Mouse (Mus musculus) embryonic facial prominence, embryonic 11.5 days (tissue): ENCODE data around the gene Fbxw7. TPM values are rescaled to one million over a fixed set of nuclear protein-coding genes. Genes with fewer than 3 reads are reported as not detected.

Source experiments
- ATAC-seq: fragments of 200-750 bp; cut with Nextera tagmentation; replicated peaks from 2 replicates; pipeline ENCODE4 v1.8.0; 2017; ENCODE audit warnings: low read depth; ENCODE audit not compliant: insufficient number of reproducible peaks, low FRiP score, low TSS enrichment
- DNase-seq: peaks from one replicate; pipeline ENCODE4 v3.0.0-alpha.2; 2015; ENCODE audit warnings: low spot score
- H3K27ac ChIP-seq: fragments of 300-500 bp; sonication (generic); replicated peaks from 2 replicates; pipeline ENCODE4 v1.5.1; 2014; ENCODE audit warnings: mild to moderate bottlenecking, low read depth, low read length, control low read depth
- H3K27me3 ChIP-seq: fragments of 300-500 bp; sonication (generic); 2 replicates; pipeline ENCODE4 v1.6.1; 2014; ENCODE audit warnings: mild to moderate bottlenecking, low read length, moderate library complexity, mixed read lengths; ENCODE audit not compliant: control insufficient read depth, insufficient read depth
- H3K36me3 ChIP-seq: fragments of 300-500 bp; sonication (generic); replicated peaks from 2 replicates; pipeline ENCODE4 v1.6.1; 2014; ENCODE audit warnings: low read depth, mild to moderate bottlenecking, low read length, moderate library complexity, mixed read lengths; ENCODE audit not compliant: control insufficient read depth, insufficient read depth
- H3K4me1 ChIP-seq: fragments of 300-500 bp; sonication (generic); 2 replicates; pipeline ENCODE4 v1.6.1; 2014; ENCODE audit warnings: low read length, mixed read lengths; ENCODE audit not compliant: control insufficient read depth, insufficient read depth
- H3K4me2 ChIP-seq: fragments of 300-500 bp; sonication (generic); 2 replicates; pipeline ENCODE4 v1.6.1; 2014; ENCODE audit warnings: low read depth, mild to moderate bottlenecking, control low read depth, low read length, moderate library complexity
- H3K4me3 ChIP-seq: fragments of 300-500 bp; sonication (generic); 2 replicates; pipeline ENCODE4 v1.5.1; 2014; ENCODE audit warnings: low read depth, low read length, control low read depth
- H3K9ac ChIP-seq: fragments of 300-500 bp; sonication (generic); replicated peaks from 2 replicates; pipeline ENCODE4 v1.6.1; 2014; ENCODE audit warnings: mild to moderate bottlenecking, control low read depth, low read length
- H3K9me3 ChIP-seq: fragments of 300-500 bp; sonication (generic); replicated peaks from 2 replicates; pipeline ENCODE4 v1.6.1; 2016; ENCODE audit warnings: mild to moderate bottlenecking, low read length, inconsistent platforms, mixed read lengths; ENCODE audit not compliant: control insufficient read depth
- WGBS: fragments of 180-500 bp; shearing (Covaris S2); extraction: QIAGEN DNeasy Blood & Tissue Kit; methylation state at CpG from one replicate; pipeline ENCODE4 v1.1.7; 2014; 5-methylcytosine and 5-hydroxymethylcytosine counted together
- polyA plus RNA-seq: library from polyadenylated mRNA; unstranded; fragments of >200 nt; fragmentation: Nextera tagmentation; extraction: Ambion mirVana; gene quantifications from 2 replicates; pipeline ENCODE4 v1.2.1, GENCODE M21; 2014

Gene Fbxw7
- polyA plus RNA-seq, 1 experiment from 2014 or later: 13.1 TPM

- Histone ChIP-seq H3K9me3 (no peaks in the 10 kb centered on the region), H3K4me1 (no peaks in the 10 kb centered on the region), H3K36me3 (no peaks in the 10 kb centered on the region; the same call in 1 of the 2 replicates), H3K27ac (no peak overlapping the region), H3K4me3 (no peak overlapping the region), H3K9ac (no peak overlapping the region), H3K27me3 (no peaks in the 10 kb centered on the region), H3K4me2 (no peak overlapping the region)
- WGBS: 100% methylated on average over 2 of the region's 2 CpGs
- ATAC-seq (no peak), DNase-seq (no peak)
Observed at GRCm38 (mm10) chr3:84980158-84980557, 165.1 kb downstream of the Fbxw7 start.

- Histone ChIP-seq H3K27ac (no peak overlapping the region), H3K4me1 (no peaks in the 10 kb centered on the region), H3K4me3 (no peak overlapping the region), H3K9ac (no peak overlapping the region), H3K27me3 (no peaks in the 10 kb centered on the region), H3K36me3 (no peaks in the 10 kb centered on the region; the same call in 1 of the 2 replicates), H3K9me3 (no peaks in the 10 kb centered on the region), H3K4me2 (no peak overlapping the region)
- DNase-seq (no peak), ATAC-seq (no peak)
- WGBS: 80% methylated on average over 4 of the region's 4 CpGs
Observed at GRCm38 (mm10) chr3:84982688-84983087, 167.6 kb downstream of the Fbxw7 start.

GRCm38 (mm10) chr3:84985121-84985625 is 170.1 kb downstream of the Fbxw7 start:
- no peak for ATAC-seq
- WGBS: 84% methylated on average over 8 of the region's 8 CpGs

GRCm38 (mm10) chr3:84988880-84989279 is 173.8 kb downstream of the Fbxw7 start:
- ATAC-seq (no peak), DNase-seq (no peak)
- H3K4me2 ChIP-seq: no peak overlapping the region
- no peaks in the 10 kb centered on the region for H3K36me3 ChIP-seq
- H3K27me3 ChIP-seq: no peaks in the 10 kb centered on the region
- H3K9ac ChIP-seq: no peak overlapping the region
- no peak overlapping the region for H3K27ac ChIP-seq
- H3K4me3 ChIP-seq: no peak overlapping the region
- WGBS: 89% methylated on average over 4 of the region's 4 CpGs
- H3K4me1 ChIP-seq: no peaks in the 10 kb centered on the region
- H3K9me3 ChIP-seq: no peaks in the 10 kb centered on the region

More at GRCm38 (mm10) chr3:84985121-84985625, 170.1 kb downstream of the Fbxw7 start:
- H3K4me3 ChIP-seq: no peak overlapping the region
- H3K27me3 ChIP-seq: no peaks in the 10 kb centered on the region
- H3K27ac ChIP-seq: no peak overlapping the region
- no peaks in the 10 kb centered on the region for H3K4me1 ChIP-seq
- no peaks in the 10 kb centered on the region for H3K36me3 ChIP-seq
- DNase-seq: no peak
- no peak overlapping the region for H3K9ac ChIP-seq
- H3K4me2 ChIP-seq: no peak overlapping the region
- H3K9me3 ChIP-seq: no peaks in the 10 kb centered on the region

- H3K4me3 ChIP-seq: no peak overlapping the region
- WGBS: 75% methylated on average over 2 of the region's 2 CpGs
- no peak overlapping the region for H3K4me2 ChIP-seq
- H3K9me3 ChIP-seq: no peaks in the 10 kb centered on the region
- no peak overlapping the region for H3K9ac ChIP-seq
- ATAC-seq (no peak), DNase-seq (no peak)
- no peaks in the 10 kb centered on the region for H3K4me1 ChIP-seq
- no peaks in the 10 kb centered on the region for H3K36me3 ChIP-seq
- no peaks in the 10 kb centered on the region for H3K27me3 ChIP-seq
- no peak overlapping the region for H3K27ac ChIP-seq
Observed at GRCm38 (mm10) chr3:85005257-85005656, 190.2 kb downstream of the Fbxw7 start.

GRCm38 (mm10) chr3:85012889-85013288 is 197.8 kb downstream of the Fbxw7 start:
- H3K27ac ChIP-seq: no peak overlapping the region
- no peak overlapping the region for H3K4me3 ChIP-seq
- H3K4me2 ChIP-seq: no peak overlapping the region
- H3K9ac ChIP-seq: no peak overlapping the region
- no peaks in the 10 kb centered on the region for H3K36me3 ChIP-seq
- DNase-seq (no peak), ATAC-seq (no peak)
- no peaks in the 10 kb centered on the region for H3K27me3 ChIP-seq
- no peaks in the 10 kb centered on the region for H3K9me3 ChIP-seq
- H3K4me1 ChIP-seq: no peaks in the 10 kb centered on the region
- 88% methylated on average over 6 of the region's 6 CpGs for WGBS

- no peak for ATAC-seq
- no peaks in the 10 kb centered on the region for H3K36me3 ChIP-seq
- H3K9ac ChIP-seq: no peak overlapping the region
- no peaks in the 10 kb centered on the region for H3K9me3 ChIP-seq
- H3K4me2 ChIP-seq: no peak overlapping the region
- no peaks in the 10 kb centered on the region for H3K27me3 ChIP-seq
- no peaks in the 10 kb centered on the region for H3K4me1 ChIP-seq
- WGBS: 68% methylated on average over 9 of the region's 9 CpGs
- no peak for DNase-seq
- no peak overlapping the region for H3K27ac ChIP-seq
- no peak overlapping the region for H3K4me3 ChIP-seq
Observed at GRCm38 (mm10) chr3:85015667-85016066, 200.6 kb downstream of the Fbxw7 start.

- Histone ChIP-seq H3K4me3 (no peak overlapping the region), H3K4me1 (no peaks in the 10 kb centered on the region), H3K4me2 (no peak overlapping the region), H3K27me3 (no peaks in the 10 kb centered on the region), H3K9ac (no peak overlapping the region), H3K36me3 (no peaks in the 10 kb centered on the region), H3K9me3 (no peaks in the 10 kb centered on the region), H3K27ac (no peak overlapping the region)
- DNase-seq (no peak), ATAC-seq (no peak)
Observed at GRCm38 (mm10) chr3:85020137-85020536, 205.1 kb downstream of the Fbxw7 start.
